21 mouse cellular contexts compared by ENCODE assay signal in genomic region chr2:5321660-5322295, GRCm38 (mm10).
DNase-seq lines count a peak whose midpoint lies in the region; ATAC-seq and TF ChIP-seq lines count a peak whose summit lies in the region.
"Had no signal": no experiment of that assay in that cellular context is flagged by ENCODE, and none has a peak within 500 bp of the region (broad histone marks: within the 10 kb centered on the region; RNA-seq: fewer than 3 reads in every experiment).

No protein-coding gene starts in this region.

- no peaks in the 10 kb centered on the region for H3K36me3 ChIP-seq in intestine, embryonic 14.5 days (ENCODE audit: control insufficient read depth, insufficient read depth, low read length)
- H3K36me3 ChIP-seq in intestine, embryonic 15.5 days: no peaks in the 10 kb centered on the region
- H3K36me3 ChIP-seq in midbrain, embryonic 11.5 days (ENCODE audit: control insufficient read depth, insufficient read depth, low read length): no peaks in the 10 kb centered on the region
- no peaks in the 10 kb centered on the region for H3K36me3 ChIP-seq in embryonic facial prominence, embryonic 10.5 days (replicated peaks)
- H3K36me3 ChIP-seq: embryonic facial prominence, embryonic 13.5 days; forebrain, embryonic 15.5 days; limb, embryonic 15.5 days; neural tube, embryonic 15.5 days had no signal

- H3K9me3 ChIP-seq in intestine, embryonic 14.5 days (ENCODE audit: control insufficient read depth, low read length): no peaks in the 10 kb centered on the region
- no peaks in the 10 kb centered on the region for H3K9me3 ChIP-seq in intestine, embryonic 15.5 days
- H3K9me3 ChIP-seq in midbrain, embryonic 11.5 days (ENCODE audit: control insufficient read depth, low read length): no peaks in the 10 kb centered on the region
- no peaks in the 10 kb centered on the region for H3K9me3 ChIP-seq in embryonic facial prominence, embryonic 10.5 days
- H3K9me3 ChIP-seq: embryonic facial prominence, embryonic 13.5 days; forebrain, embryonic 15.5 days; limb, embryonic 15.5 days; neural tube, embryonic 15.5 days had no signal

- 0 out of 2 replicates have a peak, but pooled peaks have one; percentile 3 for ATAC-seq in intestine, embryonic 14.5 days (replicated peaks; ENCODE audit: low FRiP score, low TSS enrichment, low read depth)
- no peak for ATAC-seq in intestine, embryonic 15.5 days
- 0 out of 2 replicates have a peak, but pooled peaks have one; percentile 58 for ATAC-seq in midbrain, embryonic 11.5 days (ENCODE audit: low FRiP score)
- ATAC-seq: activated CD4-positive, CD25-positive, alpha-beta regulatory T cell, adult 4 months; forebrain, embryonic 15.5 days; intestine, embryonic 16.5 days; liver, postnatal 0 days had no signal

- H3K4me2 ChIP-seq in intestine, embryonic 14.5 days (ENCODE audit: low read length): no peak overlapping the region
- H3K4me2 ChIP-seq in intestine, embryonic 15.5 days (replicated peaks): no peak overlapping the region
- no peak overlapping the region for H3K4me2 ChIP-seq in midbrain, embryonic 11.5 days
- H3K4me2 ChIP-seq: embryonic facial prominence, embryonic 13.5 days; forebrain, embryonic 15.5 days; heart, embryonic 11.5 days; limb, embryonic 15.5 days; neural tube, embryonic 15.5 days had no signal

- no peak overlapping the region; the same call in 1 of the 2 replicates for H3K27ac ChIP-seq in intestine, embryonic 14.5 days (ENCODE audit: low read depth)
- H3K27ac ChIP-seq in intestine, embryonic 15.5 days: no peak overlapping the region
- H3K27ac ChIP-seq in midbrain, embryonic 11.5 days (ENCODE audit: low read depth, low read length): no peak overlapping the region
- H3K27ac ChIP-seq in embryonic facial prominence, embryonic 10.5 days (replicated peaks): no peak overlapping the region
- H3K27ac ChIP-seq: embryonic facial prominence, embryonic 13.5 days; forebrain, embryonic 15.5 days; layer of hippocampus, adult 2 months; limb, embryonic 15.5 days; neural tube, embryonic 15.5 days had no signal

- TF ChIP-seq POLR2A in lung, adult 2 months (IDR thresholded peaks at IDR 0.05; ENCODE audit: borderline replicate concordance, extremely low read depth, low read depth, low read length): no peak

- 77% methylated on average over 8 of the region's 8 CpGs for WGBS in intestine, embryonic 14.5 days
- WGBS in intestine, embryonic 15.5 days: 70% methylated on average over 8 of the region's 8 CpGs
- 66% methylated on average over 8 of the region's 8 CpGs for WGBS in lung, adult 2 months
- 46% methylated on average over 8 of the region's 8 CpGs for WGBS in midbrain, embryonic 11.5 days
- 71% methylated on average over 8 of the region's 8 CpGs for WGBS in embryonic facial prominence, embryonic 10.5 days

- H3K4me3 ChIP-seq in intestine, embryonic 14.5 days (ENCODE audit: low read depth, low read length): no peak overlapping the region
- no peak overlapping the region for H3K4me3 ChIP-seq in intestine, embryonic 15.5 days (replicated peaks)
- H3K4me3 ChIP-seq in lung, adult 2 months (replicated peaks; ENCODE audit: extremely low read depth, low read depth, low read length): no peak overlapping the region
- no peak overlapping the region for H3K4me3 ChIP-seq in midbrain, embryonic 11.5 days (ENCODE audit: low read depth, low read length)
- H3K4me3 ChIP-seq in embryonic facial prominence, embryonic 10.5 days: no peak overlapping the region
- H3K4me3 ChIP-seq: embryonic facial prominence, embryonic 13.5 days; forebrain, embryonic 15.5 days; layer of hippocampus, adult 2 months; limb, embryonic 15.5 days; neural tube, embryonic 15.5 days had no signal

- TF ChIP-seq CTCF in lung, adult 2 months (IDR thresholded peaks at IDR 0.05; ENCODE audit: insufficient read depth, low read length): no peak

- peaks cover 2% of the 10 kb centered on the region; the same call in 1 of the 2 replicates for H3K4me1 ChIP-seq in intestine, embryonic 14.5 days (replicated peaks; ENCODE audit: control insufficient read depth, insufficient read depth, low read length)
- H3K4me1 ChIP-seq in intestine, embryonic 15.5 days (replicated peaks): no peaks in the 10 kb centered on the region
- no peaks in the 10 kb centered on the region for H3K4me1 ChIP-seq in lung, adult 2 months (ENCODE audit: control insufficient read depth, insufficient read depth, low read length)
- peaks cover 9% of the 10 kb centered on the region for H3K4me1 ChIP-seq in midbrain, embryonic 11.5 days (ENCODE audit: control insufficient read depth, insufficient read depth, low read length)
- peaks cover 4% of the 10 kb centered on the region for H3K4me1 ChIP-seq in embryonic facial prominence, embryonic 10.5 days
- H3K4me1 ChIP-seq: embryonic facial prominence, embryonic 13.5 days; forebrain, embryonic 15.5 days; neural tube, embryonic 15.5 days had no signal

- H3K27me3 ChIP-seq in intestine, embryonic 14.5 days (replicated peaks; ENCODE audit: control insufficient read depth, insufficient read depth, low read length): no peaks in the 10 kb centered on the region
- H3K27me3 ChIP-seq in intestine, embryonic 15.5 days (replicated peaks): no peaks in the 10 kb centered on the region
- peaks cover 6% of the 10 kb centered on the region; the same call in 1 of the 2 replicates for H3K27me3 ChIP-seq in midbrain, embryonic 11.5 days (ENCODE audit: control insufficient read depth, insufficient read depth, low read length)
- H3K27me3 ChIP-seq in embryonic facial prominence, embryonic 10.5 days (replicated peaks; ENCODE audit: low read depth, poor library complexity, severe bottlenecking): no peaks in the 10 kb centered on the region; the same call in 1 of the 2 replicates
- H3K27me3 ChIP-seq: embryonic facial prominence, embryonic 13.5 days; forebrain, embryonic 15.5 days; limb, embryonic 15.5 days; neural tube, embryonic 15.5 days had no signal

- no peak for DNase-seq in intestine, embryonic 14.5 days (ENCODE audit: low spot score)
- DNase-seq in lung, postnatal 10 days: peak; percentile 23
- DNase-seq in lung, adult 2 months: no peak
- no peak for DNase-seq in midbrain, embryonic 11.5 days (ENCODE audit: low spot score, missing footprints)
- no peak for DNase-seq in embryonic facial prominence, embryonic 10.5 days (ENCODE audit: low spot score)
- no peak for DNase-seq in heart, postnatal 14 days
- DNase-seq: adrenal gland, postnatal 10 days; cerebellum, adult 11 months; cerebellum, postnatal 10 days; heart, postnatal 10 days; liver, postnatal 0 days; thymus, postnatal 4 days had no signal

- intact Hi-C loops in heart, postnatal 14 days (cut with DNase I): no loop called here

- H3K9ac ChIP-seq in intestine, embryonic 14.5 days (ENCODE audit: low read length): no peak overlapping the region
- H3K9ac ChIP-seq in intestine, embryonic 15.5 days: no peak overlapping the region
- no peak overlapping the region for H3K9ac ChIP-seq in midbrain, embryonic 11.5 days (ENCODE audit: low read length)
- H3K9ac ChIP-seq: embryonic facial prominence, embryonic 13.5 days; forebrain, embryonic 15.5 days; limb, embryonic 15.5 days; liver, postnatal 0 days; neural tube, embryonic 15.5 days had no signal
